Mouse (Mus musculus) right cerebral cortex, postnatal 25 days (tissue): ENCODE measurements around the gene Nelfa.
"Not testable (repeated sequence)": the region's sequence is repeated elsewhere in the genome, so short reads cannot be mapped to it uniquely, and the experiment has no call there.

Experiments used
- DNase-seq: peaks from one replicate; pipeline ENCODE4 v3.0.0; 2022

Nelfa gene

GRCm38 (mm10) chr5:33916616-33917015 is 19.6 kb downstream of the Nelfa start:
- not testable (repeated sequence) for DNase-seq

DNA sequence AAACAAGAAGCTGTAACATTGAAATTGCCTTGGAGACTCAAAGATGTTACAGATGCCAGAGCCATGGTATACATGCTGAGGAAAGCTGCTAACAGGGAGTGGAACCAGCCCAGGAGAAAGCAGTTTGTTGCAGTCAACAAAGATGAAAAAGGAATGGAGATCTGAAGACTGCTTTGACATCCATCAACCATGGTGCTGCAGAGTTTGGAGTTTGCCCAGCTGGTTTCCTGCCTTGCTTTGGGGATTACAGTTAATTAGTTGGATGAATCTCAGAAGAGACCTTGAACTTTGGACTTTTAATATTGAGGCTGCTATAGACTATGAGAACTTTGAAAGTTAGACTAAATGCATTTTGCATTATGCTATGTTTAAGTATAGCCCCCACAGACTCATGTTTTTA is 21.2 kb downstream of the Nelfa start:
- DNase-seq, result not testable (repeated sequence)

GRCm38 (mm10) chr5:33903176-33903575 is 33.0 kb downstream of the Nelfa start:
- DNase-seq, result no peak

- no peak for DNase-seq
Measured at GRCm38 (mm10) chr5:33902696-33903095, 33.5 kb downstream of the Nelfa start.

DNA sequence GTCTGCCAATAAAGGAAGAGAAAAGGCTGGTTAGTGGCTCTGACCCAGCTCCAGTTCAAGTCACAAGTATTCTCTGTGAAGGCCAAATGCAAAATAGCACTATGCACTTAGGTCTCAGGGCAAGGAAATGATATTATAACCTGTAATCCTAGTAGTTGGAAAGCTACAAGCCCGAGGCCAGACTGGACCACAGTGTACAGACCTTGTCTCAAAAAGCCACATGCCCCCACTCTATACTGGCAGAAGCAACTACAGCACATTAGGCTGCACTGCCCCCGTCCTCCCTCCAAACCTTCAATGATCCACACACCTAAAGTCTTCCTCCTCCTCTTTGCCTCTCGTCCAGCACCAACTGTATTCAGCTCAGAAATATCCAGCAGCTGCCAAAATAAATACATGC is 34.9 kb downstream of the Nelfa start:
- DNase-seq, result no peak

DNA sequence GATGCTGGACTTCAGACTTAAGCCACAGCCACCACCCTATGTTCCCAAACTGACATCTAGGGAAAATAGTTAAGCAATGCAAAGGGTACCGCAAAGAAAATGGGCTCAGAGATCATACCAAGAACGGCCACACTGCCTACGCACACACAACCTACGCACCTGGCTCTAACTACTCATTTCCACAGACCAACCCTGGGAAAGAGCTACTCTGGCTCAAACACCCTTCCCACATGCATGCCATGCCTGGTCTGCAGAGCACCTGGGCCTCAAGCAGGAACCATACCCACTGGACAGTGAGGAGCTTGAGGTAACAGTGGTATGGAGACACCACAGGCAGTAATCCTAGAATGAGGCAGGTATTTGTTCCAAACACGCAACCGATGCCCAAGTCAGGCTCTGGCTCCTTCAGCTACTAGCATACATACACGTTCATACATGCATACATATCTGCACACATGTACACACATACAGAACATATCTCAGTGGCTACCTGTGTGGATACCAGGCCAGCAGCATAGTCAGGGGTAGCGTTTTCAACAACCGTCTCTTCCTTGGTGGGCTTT is 35.4 kb downstream of the Nelfa start:
- DNase-seq, result no peak

- DNase-seq, result no peak
Measured at GRCm38 (mm10) chr5:33900101-33900500, 36.1 kb downstream of the Nelfa start.

DNA sequence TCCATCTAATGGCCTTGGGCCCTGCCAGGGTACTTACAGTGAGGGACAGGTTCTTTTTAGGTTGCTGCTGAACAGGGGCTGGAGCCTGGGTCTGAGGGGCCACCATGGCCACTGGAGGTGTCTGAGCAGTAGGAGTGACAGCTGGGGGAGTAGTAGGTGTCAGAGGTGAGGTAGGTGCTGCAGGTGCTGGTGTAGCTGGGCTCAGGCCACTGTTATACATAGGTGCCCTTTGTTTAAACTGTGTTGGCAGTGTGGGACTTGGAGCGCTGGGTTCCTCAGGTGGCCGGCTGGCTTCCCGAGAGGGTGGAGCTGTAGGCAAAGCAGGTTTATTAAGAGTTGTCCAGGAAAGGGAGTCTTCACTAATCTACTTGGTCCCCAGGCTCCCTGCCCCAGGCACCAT is 37.0 kb downstream of the Nelfa start:
- no peak for DNase-seq

DNA sequence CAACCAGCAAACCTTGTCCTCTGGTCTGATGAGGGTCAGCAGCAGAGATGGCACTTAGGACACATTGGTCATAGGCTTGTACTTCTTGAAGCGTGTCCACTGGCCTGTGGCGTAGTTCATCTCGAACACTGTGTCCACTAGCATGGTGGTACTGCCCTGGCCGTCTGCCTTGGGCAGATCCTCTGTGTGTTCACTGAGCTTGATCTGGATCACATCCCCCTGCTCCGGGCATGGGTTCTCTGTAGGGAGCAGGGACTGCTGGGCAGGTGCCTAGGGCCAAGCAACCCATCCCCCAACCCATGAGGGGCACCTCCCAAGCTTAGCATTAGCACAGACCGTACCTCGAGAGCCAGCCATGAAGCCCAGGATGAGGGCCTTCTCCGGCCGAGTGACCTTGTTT is 37.5 kb downstream of the Nelfa start:
- no peak for DNase-seq

GRCm38 (mm10) chr5:33897158-33897557 is 39.1 kb downstream of the Nelfa start:
- DNase-seq, result no peak

DNA sequence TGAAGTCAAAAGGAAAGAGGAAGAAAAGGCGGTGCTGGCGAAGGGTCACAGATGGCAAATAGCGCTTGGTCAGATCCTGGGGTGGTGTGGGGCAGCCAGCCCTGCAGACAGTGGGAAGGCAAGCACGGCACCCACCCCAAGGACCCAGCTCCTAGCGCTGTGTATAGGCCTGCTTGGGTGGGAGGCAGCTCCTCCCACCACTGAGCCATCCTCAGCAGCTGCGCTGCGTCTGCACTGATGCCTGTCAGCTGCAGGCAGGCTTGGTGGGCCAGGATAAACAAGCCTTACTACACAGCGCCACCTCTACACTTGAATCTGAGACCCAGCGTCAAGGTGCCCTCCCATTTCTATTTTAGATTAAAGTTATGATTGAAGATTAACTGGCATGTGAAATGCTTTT is 41.1 kb downstream of the Nelfa start:
- DNase-seq, result peak; percentile 24

DNA sequence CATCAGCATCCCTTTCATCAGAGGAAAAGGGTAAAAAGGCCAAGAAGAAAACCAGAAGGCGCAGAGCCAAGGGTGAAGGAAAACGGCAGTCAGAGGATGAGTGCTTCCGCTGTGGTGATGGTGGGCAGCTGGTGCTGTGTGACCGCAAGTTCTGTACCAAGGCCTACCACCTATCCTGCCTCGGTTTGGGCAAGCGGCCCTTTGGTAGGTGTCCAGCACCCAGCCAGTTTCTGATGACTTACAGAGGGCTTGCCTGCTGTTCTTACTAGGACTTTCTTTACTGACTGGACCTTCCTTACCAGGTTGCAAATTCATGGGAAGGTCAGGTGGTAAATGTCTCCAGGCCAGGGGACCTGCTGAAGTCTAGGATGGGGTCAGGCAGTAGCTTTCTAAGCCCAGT is 42.8 kb downstream of the Nelfa start:
- DNase-seq, result no peak

DNA sequence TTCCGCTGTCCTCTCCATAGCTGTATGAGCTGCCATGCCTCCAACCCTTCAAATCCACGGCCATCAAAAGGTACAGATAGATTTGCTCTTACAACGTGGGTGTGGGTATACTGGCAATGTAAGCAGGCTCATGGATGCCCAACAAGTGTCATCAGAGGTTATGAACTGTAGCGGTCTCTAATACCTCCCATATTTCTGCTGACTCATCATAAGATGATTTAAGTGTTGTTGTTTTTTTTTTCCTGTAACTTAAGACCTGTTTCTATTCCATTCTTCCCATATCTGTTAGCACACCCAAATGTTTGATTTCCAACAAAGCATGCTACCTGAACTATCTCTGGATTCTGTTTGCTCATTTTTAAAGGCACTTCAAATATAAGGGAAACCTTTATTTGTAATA is 55.1 kb downstream of the Nelfa start:
- DNase-seq, result no peak

DNA sequence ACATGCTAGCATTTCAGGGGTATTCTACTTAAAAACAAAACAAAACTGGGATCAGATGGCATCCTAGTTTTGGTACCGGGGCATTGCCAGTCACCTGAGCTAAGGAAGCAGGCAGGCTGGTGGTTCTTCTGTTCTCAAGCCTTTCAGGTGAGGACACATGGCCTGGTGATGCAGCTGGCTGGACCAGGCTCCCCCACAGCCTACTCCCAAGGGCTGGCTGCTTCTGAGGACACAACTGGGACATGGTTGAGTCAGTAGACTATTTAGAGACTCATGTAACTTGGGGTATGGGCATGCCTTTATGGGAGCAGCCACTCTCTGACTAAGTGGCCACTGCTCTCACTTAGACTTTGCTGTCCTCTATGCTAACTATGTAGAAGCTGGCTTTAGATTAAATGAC is 60.7 kb downstream of the Nelfa start:
- DNase-seq, result no peak

- no peak for DNase-seq
Measured at GRCm38 (mm10) chr5:33857693-33858092, 78.5 kb downstream of the Nelfa start.

DNA sequence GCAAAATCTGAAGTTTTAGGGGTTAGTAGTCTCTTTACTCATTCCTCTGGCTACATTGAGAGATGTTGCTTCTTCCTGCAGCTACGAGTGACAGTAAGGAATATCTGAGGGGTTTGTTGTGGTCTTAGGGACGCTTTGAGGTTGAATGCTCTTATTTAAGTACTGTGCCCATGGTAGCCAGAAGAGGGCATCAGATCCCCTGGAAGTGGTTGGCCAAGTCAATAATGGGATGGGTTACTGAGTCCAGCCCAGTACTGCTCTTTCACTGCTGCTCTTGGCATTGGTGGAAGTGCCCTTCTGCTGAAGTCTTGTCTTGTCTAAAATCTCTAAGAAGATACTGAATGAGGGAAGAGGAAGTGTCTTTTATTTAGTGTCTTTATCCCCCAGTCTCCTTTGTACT is 82.2 kb downstream of the Nelfa start:
- no peak for DNase-seq

DNA sequence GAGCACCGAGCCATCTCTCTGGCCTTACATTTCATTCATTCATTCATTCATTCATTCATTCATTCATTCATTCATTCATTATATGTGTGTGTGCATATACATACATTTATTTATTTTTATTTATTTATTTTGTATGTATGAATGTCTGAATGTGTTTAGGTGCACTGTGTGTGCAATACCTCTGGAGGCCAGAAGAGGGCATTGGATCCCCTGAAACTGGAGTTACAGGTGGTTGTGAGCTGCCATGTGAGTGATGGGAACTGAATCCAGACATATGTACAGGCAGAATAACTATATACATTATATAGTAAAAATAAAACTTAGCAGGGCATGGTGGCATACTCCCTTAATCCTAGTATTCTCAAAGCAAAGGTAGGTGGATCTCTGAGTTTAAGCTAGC is 83.1 kb downstream of the Nelfa start:
- no peak for DNase-seq

DNA sequence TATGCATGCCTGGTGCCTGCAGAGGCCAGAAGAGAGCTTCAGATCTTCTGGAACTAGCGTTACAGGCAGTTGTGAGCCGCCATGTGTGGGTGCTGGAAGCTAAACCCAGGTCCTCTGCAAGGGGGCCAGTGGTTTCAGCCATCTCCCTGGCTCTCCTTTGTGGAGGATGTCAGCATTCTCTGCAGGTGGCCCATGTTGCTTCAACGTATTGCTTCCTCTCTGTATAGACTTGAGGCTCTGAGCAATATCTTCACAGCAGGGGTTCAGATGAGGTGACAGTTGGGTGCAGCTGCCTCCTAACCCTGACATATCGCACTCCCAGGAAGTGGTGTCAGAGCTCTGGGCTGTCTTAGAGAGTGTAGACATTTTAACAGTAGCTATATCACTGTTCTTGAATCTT is 84.7 kb downstream of the Nelfa start:
- no peak for DNase-seq
